Mouse (Mus musculus) forebrain, embryonic 15.5 days (tissue): Measurements from ENCODE around the gene Gprin2. TPM values are rescaled to one million over a fixed set of nuclear protein-coding genes. Genes with fewer than 3 reads are reported as not detected.

ENCODE experiments used
- ATAC-seq: fragments of 200-750 bp; cut with Nextera tagmentation; replicated peaks from 2 replicates; pipeline ENCODE4 v1.8.0; 2017; ENCODE audit warnings: mild to moderate bottlenecking, moderate TSS enrichment, moderate library complexity
- H3K27ac ChIP-seq: fragments of 300-500 bp; sonication (generic); replicated peaks from 2 replicates; pipeline ENCODE4 v1.5.1; 2015; ENCODE audit warnings: mild to moderate bottlenecking, inconsistent platforms
- H3K27me3 ChIP-seq: fragments of 300-500 bp; sonication (generic); 2 replicates; pipeline ENCODE4 v1.6.1; 2015; ENCODE audit warnings: inconsistent platforms
- H3K36me3 ChIP-seq: fragments of 300-500 bp; sonication (generic); 2 replicates; pipeline ENCODE4 v1.6.1; 2015; ENCODE audit warnings: mild to moderate bottlenecking, inconsistent platforms
- H3K4me1 ChIP-seq: fragments of 300-500 bp; sonication (generic); 2 replicates; pipeline ENCODE4 v1.6.1; 2015; ENCODE audit warnings: inconsistent platforms
- H3K4me2 ChIP-seq: fragments of 300-500 bp; sonication (generic); replicated peaks from 2 replicates; pipeline ENCODE4 v1.6.1; 2015; ENCODE audit warnings: mild to moderate bottlenecking, inconsistent platforms
- H3K4me3 ChIP-seq: fragments of 300-500 bp; sonication (generic); 2 replicates; pipeline ENCODE4 v1.5.1; 2015; ENCODE audit warnings: mild to moderate bottlenecking, inconsistent platforms
- H3K9ac ChIP-seq: fragments of 300-500 bp; sonication (generic); replicated peaks from 2 replicates; pipeline ENCODE4 v1.6.1; 2015; ENCODE audit warnings: mild to moderate bottlenecking, inconsistent platforms
- H3K9me3 ChIP-seq: fragments of 300-500 bp; sonication (generic); 2 replicates; pipeline ENCODE4 v1.6.1; 2016; ENCODE audit warnings: inconsistent platforms
- WGBS: fragments of 180-500 bp; shearing (Covaris S2); methylation state at CpG from one replicate; pipeline ENCODE4 v1.1.7; 2015; ENCODE audit warnings: mixed read lengths; 5-methylcytosine and 5-hydroxymethylcytosine counted together
- polyA plus RNA-seq: library from polyadenylated mRNA; unstranded; fragments of >200 nt; fragmentation: Nextera tagmentation; extraction: Ambion mirVana; gene quantifications from 2 replicates; pipeline ENCODE4 v1.2.1, GENCODE M21; 2015

Gene Gprin2
- polyA plus RNA-seq, 1 experiment from 2014 or later, result 3.9 TPM

DNA sequence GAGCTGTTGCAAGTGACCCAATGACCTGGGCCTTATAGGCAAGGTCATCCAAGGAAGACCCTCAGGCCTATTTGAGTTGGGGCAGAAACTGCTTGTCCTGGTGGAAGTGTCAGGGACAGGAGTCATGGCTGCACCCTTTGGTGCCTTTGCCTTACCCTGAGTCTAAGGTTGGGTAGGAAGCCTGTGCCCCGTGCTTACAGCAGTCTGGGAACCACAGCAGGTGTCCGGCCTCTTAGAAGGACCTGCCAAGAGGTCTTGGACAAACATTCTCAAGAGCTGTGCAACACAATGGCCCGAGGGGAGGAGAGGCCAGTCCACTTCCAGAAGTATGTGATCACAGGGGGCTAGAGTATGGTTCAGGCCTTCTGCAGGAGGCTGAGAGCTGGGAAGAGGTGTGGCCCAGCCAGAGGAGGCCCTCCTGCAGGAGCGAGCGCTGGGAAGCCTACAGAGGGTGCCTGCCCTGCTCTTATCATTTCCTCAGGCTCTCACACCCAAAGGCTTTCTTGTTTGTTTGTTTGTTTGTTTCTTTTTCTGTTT, 22.0 kb upstream of the Gprin2 start:
- 73% methylated on average over 5 of the region's 5 CpGs for WGBS

DNA sequence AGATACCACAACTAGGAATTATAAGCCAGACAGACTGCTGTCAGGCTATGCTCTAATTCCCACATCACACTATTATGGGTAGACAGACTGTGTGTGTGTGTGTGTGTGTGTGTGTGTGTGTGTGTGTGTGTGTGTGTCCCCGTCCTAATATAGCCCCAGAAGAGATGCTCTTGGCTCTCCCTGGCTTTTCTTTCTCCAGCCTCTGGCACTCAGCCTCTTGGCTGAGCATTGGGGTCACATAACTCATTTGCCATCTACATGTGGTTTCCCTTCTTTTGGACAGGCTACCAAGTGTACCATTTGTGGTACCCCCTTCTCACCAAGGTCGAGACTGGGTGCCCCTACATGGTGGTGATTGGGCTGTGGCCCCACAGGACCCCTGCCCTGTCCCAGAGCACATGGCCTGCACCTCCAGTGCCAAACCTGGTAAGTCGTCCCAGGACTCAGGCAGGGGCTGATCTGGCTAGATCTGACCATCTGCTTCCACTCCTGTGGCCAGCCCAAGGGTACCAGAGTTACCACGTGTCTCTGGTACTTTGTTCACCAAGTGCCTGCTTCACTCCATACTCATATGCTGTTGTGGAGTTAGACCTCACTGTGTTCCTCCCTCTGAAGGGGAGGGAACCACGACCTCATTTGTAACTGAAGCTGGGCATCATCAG, 20.1 kb upstream of the Gprin2 start:
- H3K27me3 ChIP-seq, result peaks cover 18% of the 10 kb centered on the region
- WGBS, result 67% methylated on average over 5 of the region's 5 CpGs
- no peaks in the 10 kb centered on the region for H3K36me3 ChIP-seq
- no peak for ATAC-seq
- no peak overlapping the region for H3K4me2 ChIP-seq
- no peak overlapping the region for H3K9ac ChIP-seq
- peaks cover 5% of the 10 kb centered on the region; the same call in 1 of the 2 replicates for H3K4me1 ChIP-seq
- H3K27ac ChIP-seq, result no peak overlapping the region
- no peak overlapping the region for H3K4me3 ChIP-seq
- no peaks in the 10 kb centered on the region for H3K9me3 ChIP-seq

More for the DNA sequence above, 22.0 kb upstream of the Gprin2 start:
- H3K4me1 ChIP-seq, result peaks cover 5% of the 10 kb centered on the region; the same call in 1 of the 2 replicates
- no peak overlapping the region for H3K9ac ChIP-seq
- no peak overlapping the region for H3K27ac ChIP-seq
- H3K36me3 ChIP-seq, result no peaks in the 10 kb centered on the region
- ATAC-seq, result no peak
- peaks cover 18% of the 10 kb centered on the region for H3K27me3 ChIP-seq
- no peaks in the 10 kb centered on the region for H3K9me3 ChIP-seq
- H3K4me2 ChIP-seq, result no peak overlapping the region
- no peak overlapping the region for H3K4me3 ChIP-seq

DNA sequence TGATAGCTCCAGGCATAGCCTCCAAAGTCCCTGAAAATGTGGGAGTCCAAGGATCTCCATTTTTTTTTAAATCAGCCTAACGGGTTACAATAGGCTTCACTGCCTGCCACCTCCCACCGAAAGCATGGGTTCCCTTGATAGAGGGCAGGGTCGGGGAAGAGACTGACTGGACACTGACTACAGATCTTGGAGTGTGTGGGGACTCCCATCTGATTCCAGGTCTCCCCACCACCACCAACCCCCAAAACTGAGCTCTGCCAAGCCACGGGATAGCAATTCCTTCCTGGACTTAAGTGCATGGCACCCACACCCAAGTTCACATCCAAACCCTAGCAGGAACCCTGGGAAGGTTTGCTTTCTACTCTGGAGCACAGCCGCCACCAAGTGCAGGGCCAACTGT, 19.0 kb upstream of the Gprin2 start:
- H3K36me3 ChIP-seq, result no peaks in the 10 kb centered on the region
- no peak overlapping the region for H3K27ac ChIP-seq
- ATAC-seq, result no peak
- peaks cover 5% of the 10 kb centered on the region; the same call in 1 of the 2 replicates for H3K4me1 ChIP-seq
- H3K27me3 ChIP-seq, result peaks cover 18% of the 10 kb centered on the region
- 78% methylated on average over 5 of the region's 5 CpGs for WGBS
- no peak overlapping the region for H3K4me2 ChIP-seq
- H3K9me3 ChIP-seq, result no peaks in the 10 kb centered on the region
- no peak overlapping the region for H3K4me3 ChIP-seq
- no peak overlapping the region for H3K9ac ChIP-seq

DNA sequence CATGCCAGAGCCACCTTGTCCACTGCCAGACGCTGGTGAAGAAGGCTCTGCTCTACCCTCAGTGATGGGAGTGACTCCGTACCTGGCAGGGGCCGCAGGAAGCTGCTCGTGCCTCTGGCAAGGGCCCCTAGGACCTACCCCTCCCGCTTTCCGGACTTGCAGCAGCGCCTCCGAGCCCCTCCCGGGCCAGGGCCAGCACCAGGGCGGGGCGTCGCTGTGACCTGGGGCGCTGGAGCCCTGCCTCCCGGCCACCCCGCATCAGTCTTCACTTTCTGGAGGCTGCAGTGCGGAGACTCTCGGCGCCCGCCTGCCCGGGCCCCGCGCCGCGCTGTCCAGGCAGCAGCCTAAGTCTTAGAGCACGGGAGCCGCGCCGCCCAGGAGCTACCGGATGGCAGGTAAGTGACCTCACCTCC, 18.3 kb upstream of the Gprin2 start:
- Histone ChIP-seq H3K4me1 (peaks cover 5% of the 10 kb centered on the region; the same call in 1 of the 2 replicates), H3K4me3 (peak overlapping the region; percentile 19; the same call in 1 of the 2 replicates), H3K36me3 (no peaks in the 10 kb centered on the region), H3K27me3 (peaks cover 18% of the 10 kb centered on the region), H3K4me2 (peak overlapping the region; percentile 36), H3K9ac (no peak overlapping the region), H3K27ac (no peak overlapping the region), H3K9me3 (no peaks in the 10 kb centered on the region)
- 0 out of 2 replicates have a peak, but pooled peaks have one; percentile 11 for ATAC-seq
- WGBS, result 6% methylated on average over 29 of the region's 29 CpGs

DNA sequence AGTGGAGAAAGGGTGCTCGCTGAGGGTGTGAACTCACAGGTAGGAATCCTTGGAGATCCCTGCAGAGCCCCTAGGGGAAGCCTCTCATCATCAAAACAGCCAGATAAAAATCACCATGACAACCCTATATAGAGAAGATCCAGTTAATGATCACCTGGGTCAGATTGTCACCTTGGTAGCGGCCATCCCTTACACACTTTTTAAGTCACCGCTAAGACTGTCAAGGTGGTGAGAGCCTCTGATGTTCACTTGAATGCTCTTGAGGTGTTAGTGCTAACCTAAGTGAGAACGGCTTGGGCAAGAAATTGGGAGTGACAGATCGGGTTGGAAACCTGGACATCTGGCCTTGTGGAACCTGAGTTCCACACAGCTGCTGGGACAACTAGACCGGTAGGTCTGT, 17.8 kb upstream of the Gprin2 start, which contains the start of gene Syt15:
Syt15 (plus strand) TSS at position 301 of the 400 bp plus-strand sequence.
- WGBS, result 77% methylated on average over 6 of the region's 6 CpGs
- ATAC-seq, result no peak

DNA sequence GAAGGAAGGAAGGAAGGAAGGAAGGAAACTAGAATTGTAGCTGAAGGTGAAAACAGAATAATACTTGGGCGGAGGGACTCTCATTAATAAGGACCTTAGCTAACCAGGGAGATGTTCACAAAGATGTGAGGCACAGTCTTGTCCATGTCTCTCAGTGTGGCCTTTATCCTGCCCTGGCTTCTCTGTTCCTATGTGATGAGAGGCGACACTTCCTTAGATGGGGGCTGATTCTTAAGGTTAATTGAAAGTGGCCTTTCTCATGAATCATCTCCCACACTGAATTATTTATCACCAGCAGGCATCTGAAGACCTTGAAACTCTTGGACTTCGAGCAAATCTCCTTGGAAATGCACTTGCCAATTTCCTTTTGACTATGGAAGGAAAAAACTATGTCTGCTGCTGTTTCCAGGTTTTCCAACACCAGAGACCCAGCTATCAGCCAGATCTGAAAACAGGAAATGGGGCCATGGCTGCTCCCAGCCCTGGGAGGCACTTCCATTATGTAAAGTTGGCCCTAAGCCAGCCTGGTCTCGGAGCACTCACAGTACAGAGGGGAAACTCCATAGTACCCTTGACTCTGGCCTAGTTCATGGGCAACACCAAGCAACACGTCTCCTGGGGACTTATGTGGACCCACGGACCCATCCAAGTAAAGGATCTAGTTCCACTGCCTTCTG, 14.1 kb upstream of the Gprin2 start:
- 65% methylated on average over 6 of the region's 6 CpGs for WGBS
- no peak overlapping the region for H3K27ac ChIP-seq
- no peaks in the 10 kb centered on the region for H3K9me3 ChIP-seq
- ATAC-seq, result no peak
- peaks cover 5% of the 10 kb centered on the region; the same call in 1 of the 2 replicates for H3K4me1 ChIP-seq
- no peak overlapping the region for H3K9ac ChIP-seq
- H3K27me3 ChIP-seq, result peaks cover 12% of the 10 kb centered on the region; the same call in 1 of the 2 replicates
- no peak overlapping the region for H3K4me2 ChIP-seq
- H3K36me3 ChIP-seq, result no peaks in the 10 kb centered on the region
- H3K4me3 ChIP-seq, result no peak overlapping the region

More for the DNA sequence above, 17.8 kb upstream of the Gprin2 start, which contains the start of gene Syt15:
- H3K9me3 ChIP-seq, result no peaks in the 10 kb centered on the region
- H3K27ac ChIP-seq, result no peak within 1 kb of the TSS
- H3K36me3 ChIP-seq, result no peaks in the 10 kb centered on the region
- H3K4me3 ChIP-seq, result peak within 1 kb of the TSS; percentile 19; the same call in 1 of the 2 replicates
- H3K4me1 ChIP-seq, result peaks cover 5% of the 10 kb centered on the region; the same call in 1 of the 2 replicates
- H3K4me2 ChIP-seq, result peak within 1 kb of the TSS; percentile 36
- peaks cover 18% of the 10 kb centered on the region for H3K27me3 ChIP-seq
- H3K9ac ChIP-seq, result no peak within 1 kb of the TSS

DNA sequence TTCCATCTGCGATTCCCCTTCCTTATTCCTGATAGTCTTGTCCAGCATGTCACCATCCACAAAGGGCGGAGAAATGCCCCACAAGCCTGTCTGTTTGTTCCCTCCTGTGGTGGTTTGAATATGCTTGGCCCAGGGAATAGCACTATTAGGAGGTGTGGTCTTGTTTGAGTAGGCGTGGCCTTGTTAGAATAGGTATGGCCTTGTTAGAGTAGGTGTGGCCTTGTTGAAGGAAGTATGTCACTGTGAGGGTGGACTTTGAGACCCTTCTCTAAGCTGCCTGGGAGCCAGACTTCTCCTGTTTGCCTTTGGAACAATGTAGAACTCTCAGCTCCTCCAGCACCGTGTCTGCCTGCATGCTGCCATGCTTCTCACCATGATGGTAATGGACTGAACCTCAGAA, 8.5 kb upstream of the Gprin2 start:
- Histone ChIP-seq H3K9me3 (no peaks in the 10 kb centered on the region), H3K4me1 (no peaks in the 10 kb centered on the region), H3K27me3 (no peaks in the 10 kb centered on the region), H3K9ac (no peak overlapping the region), H3K27ac (no peak overlapping the region), H3K36me3 (no peaks in the 10 kb centered on the region), H3K4me3 (no peak overlapping the region), H3K4me2 (no peak overlapping the region)
- ATAC-seq, result no peak
- WGBS, result 93% methylated on average over 4 of the region's 4 CpGs

DNA sequence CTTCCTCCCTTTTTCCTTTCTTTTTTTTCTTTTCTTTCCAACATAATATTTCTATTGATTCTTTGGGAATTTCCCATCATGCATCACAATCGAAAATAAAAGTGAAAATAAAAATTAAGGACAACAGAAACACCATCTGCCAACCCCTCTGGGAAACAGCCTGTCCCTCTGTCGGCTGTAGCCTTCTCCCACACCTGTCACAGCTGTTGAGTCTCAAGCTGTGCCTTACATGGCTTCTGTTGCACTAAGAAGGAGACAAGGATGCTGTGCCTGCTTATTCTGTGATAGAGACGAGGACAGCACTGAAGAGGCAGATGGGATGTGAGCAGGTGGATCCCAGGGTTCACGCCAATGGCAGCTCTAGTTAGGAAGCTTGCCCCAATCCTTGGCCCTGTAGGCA, 7.6 kb upstream of the Gprin2 start:
- Histone ChIP-seq H3K9ac (no peak overlapping the region), H3K27ac (no peak overlapping the region), H3K4me2 (no peak overlapping the region), H3K27me3 (no peaks in the 10 kb centered on the region), H3K9me3 (no peaks in the 10 kb centered on the region), H3K36me3 (no peaks in the 10 kb centered on the region), H3K4me3 (no peak overlapping the region), H3K4me1 (no peaks in the 10 kb centered on the region)
- 54% methylated on average over 4 of the region's 4 CpGs for WGBS
- no peak for ATAC-seq

DNA sequence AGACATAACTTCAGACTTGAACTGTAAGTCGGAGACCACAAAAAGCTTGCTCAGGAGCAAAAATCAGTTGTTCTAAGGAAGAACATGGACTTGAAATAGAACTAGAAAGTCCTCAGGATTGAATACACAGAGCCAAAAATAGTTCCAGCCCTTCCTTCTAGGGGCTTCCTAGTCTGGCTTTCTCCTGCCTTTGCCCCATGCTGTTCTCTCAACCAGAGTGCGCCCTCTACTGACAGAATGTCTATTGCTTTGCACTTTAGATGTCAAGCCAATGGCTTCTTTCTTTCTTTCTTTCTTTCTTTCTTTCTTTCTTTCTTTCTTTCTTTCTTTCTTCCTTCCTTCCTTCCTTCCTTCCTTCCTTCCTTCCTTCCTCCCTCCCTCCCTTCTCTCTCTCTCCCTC, 7.2 kb upstream of the Gprin2 start:
- WGBS, result 51% methylated on average over 2 of the region's 2 CpGs
- Histone ChIP-seq H3K27me3 (no peaks in the 10 kb centered on the region), H3K9me3 (no peaks in the 10 kb centered on the region), H3K4me3 (no peak overlapping the region), H3K9ac (no peak overlapping the region), H3K36me3 (no peaks in the 10 kb centered on the region), H3K4me2 (no peak overlapping the region), H3K4me1 (no peaks in the 10 kb centered on the region), H3K27ac (no peak overlapping the region)
- ATAC-seq, result no peak

DNA sequence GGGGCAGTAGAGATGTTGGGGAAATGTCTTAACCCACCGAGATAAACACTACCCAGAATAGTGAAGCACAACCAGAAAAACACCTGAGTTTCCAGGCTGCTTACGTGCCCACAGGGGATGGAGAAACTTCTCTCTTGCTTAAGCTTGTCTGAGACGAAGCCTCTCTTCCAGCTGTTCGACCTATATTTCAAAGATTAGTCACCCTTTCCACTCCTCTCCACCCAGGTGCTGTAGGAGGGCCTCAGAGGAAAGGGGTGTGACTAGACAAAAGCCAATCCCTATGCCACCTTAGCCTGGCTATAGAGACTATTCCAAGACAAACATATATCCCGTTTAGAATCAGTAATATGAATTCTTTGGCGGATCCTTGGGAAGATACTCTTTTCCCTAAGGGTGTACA, 6.5 kb upstream of the Gprin2 start:
- WGBS, result 75% methylated on average over 6 of the region's 6 CpGs
- Histone ChIP-seq H3K27ac (no peak overlapping the region), H3K36me3 (no peaks in the 10 kb centered on the region), H3K9ac (no peak overlapping the region), H3K4me3 (no peak overlapping the region), H3K27me3 (no peaks in the 10 kb centered on the region), H3K9me3 (no peaks in the 10 kb centered on the region), H3K4me2 (no peak overlapping the region), H3K4me1 (no peaks in the 10 kb centered on the region)
- ATAC-seq, result no peak

DNA sequence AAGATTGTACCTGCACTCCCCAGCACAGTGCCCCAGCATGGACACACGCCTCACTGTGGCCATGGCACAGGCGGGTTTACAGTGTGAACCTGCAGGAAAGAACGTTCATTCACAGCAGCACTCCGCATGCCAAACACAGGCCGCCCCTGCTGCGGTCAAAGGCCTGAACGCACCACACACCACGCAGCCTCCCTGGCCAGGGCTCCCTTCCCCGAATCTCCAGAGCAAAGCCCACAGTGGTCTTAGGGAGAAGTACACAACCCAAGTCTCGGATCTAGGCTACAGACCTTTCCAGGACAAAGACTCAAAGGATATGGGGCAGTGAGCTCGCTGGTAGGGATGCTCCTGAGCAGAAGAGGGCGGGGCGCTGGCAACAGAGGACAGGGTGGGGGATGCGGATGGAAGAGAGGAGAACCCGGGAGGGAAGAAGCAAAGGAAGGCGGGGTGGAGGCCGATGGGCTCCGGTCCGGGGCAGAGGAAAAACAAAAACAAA, 669 bp downstream of the Gprin2 start:
- ATAC-seq, result peak; percentile 73

DNA sequence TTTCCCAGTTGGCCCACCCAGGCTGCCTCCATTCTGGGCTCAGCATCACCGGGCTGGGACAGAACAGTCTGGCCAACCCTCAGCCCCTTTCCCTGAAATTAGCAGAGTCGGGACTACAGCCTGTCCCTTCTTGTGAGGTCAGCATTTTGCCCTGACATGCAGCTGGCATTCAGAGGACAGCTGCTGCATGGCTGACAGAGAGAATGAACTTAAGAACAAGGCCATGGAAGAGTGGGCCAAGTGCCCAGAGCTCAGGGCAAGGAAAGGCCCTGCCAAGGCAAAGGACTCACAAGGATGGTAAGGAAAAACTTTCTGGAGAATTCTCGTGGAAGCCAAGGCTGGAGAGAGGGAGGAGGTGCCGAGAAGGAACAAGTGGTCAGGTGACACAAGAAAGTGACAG, 4.7 kb downstream of the Gprin2 start:
- no peak overlapping the region for H3K4me3 ChIP-seq
- WGBS, result 56% methylated on average over 4 of the region's 4 CpGs

More for the DNA sequence above, 669 bp downstream of the Gprin2 start:
- WGBS, result 1% methylated on average over 19 of the region's 19 CpGs
- H3K4me2 ChIP-seq, result peak overlapping the region; percentile 88
- peak overlapping the region; percentile 71 for H3K9ac ChIP-seq
- 0 out of 2 replicates have a peak, but pooled peaks cover 6% of the 10 kb centered on the region for H3K4me1 ChIP-seq
- no peaks in the 10 kb centered on the region for H3K9me3 ChIP-seq
- no peaks in the 10 kb centered on the region for H3K27me3 ChIP-seq
- peak overlapping the region; percentile 38 for H3K27ac ChIP-seq
- no peaks in the 10 kb centered on the region for H3K36me3 ChIP-seq
- peak overlapping the region; percentile 82 for H3K4me3 ChIP-seq

More for the DNA sequence above, 4.7 kb downstream of the Gprin2 start:
- 0 out of 2 replicates have a peak, but pooled peaks cover 6% of the 10 kb centered on the region for H3K4me1 ChIP-seq
- no peak overlapping the region for H3K4me2 ChIP-seq
- H3K9me3 ChIP-seq, result no peaks in the 10 kb centered on the region
- no peaks in the 10 kb centered on the region for H3K27me3 ChIP-seq
- no peak for ATAC-seq
- H3K36me3 ChIP-seq, result no peaks in the 10 kb centered on the region
- no peak overlapping the region for H3K9ac ChIP-seq
- H3K27ac ChIP-seq, result no peak overlapping the region
